Mouse (Mus musculus): ENCODE measurements around the gene Slc7a7. TPM values are rescaled to one million over a fixed set of nuclear protein-coding genes. Genes with fewer than 3 reads are reported as not detected.

The Slc7a7 gene
- total RNA-seq, 4 experiments from 2014 or later, result 3.8 to 6.4 (median 5.1) TPM

DNA sequence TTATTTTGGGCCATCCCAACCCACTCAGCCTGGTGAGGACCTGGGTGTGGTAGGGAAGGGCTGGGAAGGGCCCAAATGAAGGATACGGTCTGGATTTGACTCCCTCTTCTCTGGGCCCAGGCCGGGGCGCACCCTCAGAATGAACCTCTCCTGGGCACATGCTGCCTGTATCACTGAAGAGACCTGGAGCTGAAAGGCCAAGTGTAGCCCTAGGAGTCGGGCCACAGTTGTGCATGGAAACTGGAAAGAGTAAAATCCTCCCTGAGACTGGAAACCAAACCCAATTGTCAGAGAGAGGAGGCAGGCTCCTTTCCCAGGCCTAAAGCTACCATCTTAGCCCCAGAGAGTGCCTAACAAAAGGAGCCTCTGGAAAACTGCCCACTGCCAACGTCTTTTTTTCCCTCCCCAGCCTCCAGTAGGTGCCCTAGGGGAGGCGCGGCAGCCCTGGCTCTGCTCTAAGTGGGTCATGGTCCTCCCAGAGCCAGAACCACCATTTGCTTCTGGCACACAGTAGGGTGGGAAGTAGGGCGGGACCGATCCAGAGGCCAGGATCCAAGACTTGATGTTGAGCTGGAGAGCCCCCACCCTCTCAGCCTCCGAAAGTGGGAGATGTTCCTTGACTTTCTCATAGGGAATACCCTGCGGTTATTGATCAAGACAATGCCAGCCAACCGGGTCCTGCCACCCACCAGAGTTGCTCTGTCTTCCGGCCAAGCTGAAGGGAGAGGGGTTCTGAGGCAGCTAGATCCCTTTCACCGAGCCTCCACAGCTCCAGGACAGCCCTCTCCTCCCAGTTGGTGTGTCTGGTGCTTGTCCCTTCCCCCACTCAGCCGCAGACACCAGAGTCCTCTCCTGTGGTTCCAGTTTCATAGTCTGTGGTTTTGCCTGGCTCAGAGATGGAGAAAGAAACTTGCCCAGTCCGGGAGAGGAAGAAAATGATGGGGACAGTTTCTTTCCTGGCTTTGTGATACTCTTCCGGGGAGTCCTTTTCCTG is 15.6 kb upstream of the Slc7a7 start:
- no peak for DNase-seq (ENCODE audit: low spot score)

GRCm38 (mm10) chr14:54432078-54432836 is 14.7 kb upstream of the Slc7a7 start:
- no peak for DNase-seq (ENCODE audit: low spot score)

GRCm38 (mm10) chr14:54431334-54432077 is 13.9 kb upstream of the Slc7a7 start, which contains the start of gene Mmp14:
Gene Mmp14, plus strand, starts transcription at chr14:54431612.
- peak; percentile 74 for DNase-seq (ENCODE audit: low spot score)

DNA sequence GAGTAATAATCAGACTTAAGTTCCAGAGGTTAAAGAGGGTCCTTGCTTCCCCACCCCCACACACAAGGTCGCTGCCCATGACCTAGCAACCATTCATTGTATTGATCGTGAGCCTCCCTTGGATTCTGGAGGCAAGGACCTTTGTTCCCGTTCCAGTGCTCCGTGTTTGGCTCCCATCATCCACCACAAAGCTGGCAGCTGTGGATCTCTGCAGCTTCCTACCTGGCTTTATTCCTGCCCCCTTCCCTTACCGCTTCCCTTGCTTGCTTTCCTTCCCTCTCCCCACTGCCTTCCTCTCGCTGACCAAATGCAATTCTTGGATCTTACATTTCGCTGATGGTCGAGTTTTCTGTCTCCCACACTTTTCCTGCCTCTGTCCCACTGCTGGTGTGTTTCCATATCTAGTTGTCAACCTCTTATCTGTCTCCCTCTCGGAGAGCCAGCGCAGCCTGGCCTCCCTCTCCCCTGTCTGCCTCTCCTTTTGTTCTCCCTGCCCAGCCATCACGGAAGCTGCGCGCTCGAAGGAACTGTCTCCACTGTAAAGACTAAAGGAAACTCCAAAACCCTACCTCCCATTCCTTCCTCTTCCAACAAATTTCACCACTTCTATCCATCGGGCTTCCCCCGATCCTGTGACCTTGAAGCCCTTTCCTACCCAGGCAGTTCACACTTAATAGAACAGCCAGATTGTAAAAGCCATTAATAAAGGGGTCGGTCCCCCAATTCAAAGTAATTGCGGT is 13.0 kb upstream of the Slc7a7 start:
- DNase-seq (ENCODE audit: low spot score), result no peak

DNA sequence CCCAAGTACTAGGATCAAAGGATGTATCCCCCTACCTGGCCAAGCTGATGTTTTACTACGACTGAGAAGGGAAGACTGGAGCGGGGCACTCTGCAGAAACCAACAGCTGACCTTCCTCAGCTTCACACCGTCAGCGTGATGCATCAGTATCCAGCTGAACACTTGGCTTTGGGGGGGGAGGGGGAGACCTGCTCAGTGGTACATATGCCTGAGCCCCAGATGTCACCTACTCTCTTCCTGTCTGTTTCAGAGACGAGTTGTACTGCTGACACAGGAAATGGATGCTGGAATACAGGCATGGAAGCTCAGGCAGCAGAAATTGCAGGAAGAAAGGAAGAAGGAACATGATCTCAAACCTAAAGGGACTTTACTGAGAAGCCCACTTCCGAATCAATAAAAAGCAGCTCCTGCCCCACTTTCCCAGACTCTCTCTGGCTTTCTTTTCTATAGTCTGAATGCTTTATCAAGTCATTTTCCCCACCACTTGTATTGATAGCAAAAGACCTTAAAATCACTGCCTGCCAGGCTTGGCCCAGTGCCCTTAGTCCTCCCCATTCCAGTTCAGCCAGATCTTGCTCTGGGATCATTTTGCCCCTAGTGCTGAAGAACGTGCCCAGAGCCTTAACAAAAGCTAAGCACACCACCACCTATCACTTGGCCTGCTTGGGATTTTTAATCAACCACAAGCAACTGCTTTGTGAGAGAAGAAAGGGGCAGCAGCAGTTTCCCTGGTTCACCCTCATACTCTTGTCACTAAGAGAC is 11.9 kb upstream of the Slc7a7 start:
- DNase-seq (ENCODE audit: low spot score), result no peak

DNA sequence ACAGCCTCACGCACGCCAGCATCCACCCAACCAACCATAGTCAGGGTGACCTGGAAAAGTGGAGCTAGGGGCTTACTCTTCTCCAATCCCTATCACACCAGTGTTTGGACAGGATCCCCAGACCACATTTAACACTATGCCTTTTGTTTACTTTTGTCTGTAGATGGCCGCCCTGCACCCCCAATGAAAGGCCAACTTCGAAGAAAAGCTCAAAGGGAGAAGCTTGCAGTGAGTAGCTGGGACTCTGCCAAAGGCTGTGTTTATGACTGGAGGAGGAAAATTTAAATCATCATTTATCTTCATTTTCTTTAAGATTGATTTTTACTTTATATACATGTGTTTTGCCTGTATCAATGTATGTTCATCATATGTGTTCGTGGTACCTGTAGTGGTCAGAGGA is 10.8 kb upstream of the Slc7a7 start:
- DNase-seq (ENCODE audit: low spot score), result no peak

- no peak for DNase-seq (ENCODE audit: low spot score)
Measured at GRCm38 (mm10) chr14:54427696-54428095, 10.1 kb upstream of the Slc7a7 start.

- DNase-seq (ENCODE audit: low spot score), result peak; percentile 94
Measured at GRCm38 (mm10) chr14:54426689-54427398, 9.3 kb upstream of the Slc7a7 start, which contains the start of gene Mrpl52. Gene Mrpl52, plus strand, starts transcription at chr14:54426909.

- no peak for DNase-seq (ENCODE audit: low spot score)
Measured at GRCm38 (mm10) chr14:54426003-54426688, 8.6 kb upstream of the Slc7a7 start.

GRCm38 (mm10) chr14:54425540-54425939 is 8.0 kb upstream of the Slc7a7 start:
- no peak for DNase-seq (ENCODE audit: low spot score)

- no peak for DNase-seq (ENCODE audit: low spot score)
Measured at GRCm38 (mm10) chr14:54424634-54425033, 7.1 kb upstream of the Slc7a7 start.

- no peak for DNase-seq (ENCODE audit: low spot score)
Measured at GRCm38 (mm10) chr14:54423406-54423805, 5.8 kb upstream of the Slc7a7 start.

DNA sequence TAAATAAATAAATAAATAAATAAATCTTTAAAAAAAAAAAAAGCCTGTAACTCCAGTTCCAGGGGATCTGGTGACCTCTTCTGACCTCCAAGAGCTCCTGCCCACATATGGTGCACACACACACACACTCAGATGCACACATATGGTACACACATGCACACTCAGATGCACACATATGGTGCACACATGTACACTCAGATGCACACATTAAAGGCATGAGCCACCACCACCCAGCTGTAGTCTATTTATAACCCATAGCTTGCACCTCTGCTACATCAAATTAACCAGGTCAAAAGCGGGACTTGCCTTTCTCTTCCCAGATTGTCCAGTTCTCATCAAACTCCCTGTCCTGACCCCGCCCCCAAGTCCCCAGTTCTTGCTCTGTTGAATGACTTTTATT is 3.4 kb upstream of the Slc7a7 start:
- DNase-seq (ENCODE audit: low spot score), result no peak

DNA sequence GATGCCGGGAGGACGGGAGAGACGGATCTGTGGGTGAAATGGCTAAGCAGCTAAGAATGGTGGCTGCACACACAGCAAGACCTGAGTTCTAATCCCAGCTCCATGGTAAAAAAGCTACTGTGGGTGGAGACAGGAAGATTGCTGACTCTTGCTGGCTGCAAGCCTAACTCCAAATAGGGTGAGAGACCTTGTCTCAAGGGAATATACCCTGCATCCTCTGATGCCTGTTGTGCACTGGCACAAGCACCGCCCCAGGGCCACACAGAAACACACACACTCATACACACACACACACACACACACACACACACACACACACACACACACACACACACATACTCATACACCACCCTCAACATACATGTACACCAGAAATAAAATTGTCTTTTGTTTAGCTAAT is 750 bp downstream of the Slc7a7 start:
- no peak for DNase-seq (ENCODE audit: low spot score)

DNA sequence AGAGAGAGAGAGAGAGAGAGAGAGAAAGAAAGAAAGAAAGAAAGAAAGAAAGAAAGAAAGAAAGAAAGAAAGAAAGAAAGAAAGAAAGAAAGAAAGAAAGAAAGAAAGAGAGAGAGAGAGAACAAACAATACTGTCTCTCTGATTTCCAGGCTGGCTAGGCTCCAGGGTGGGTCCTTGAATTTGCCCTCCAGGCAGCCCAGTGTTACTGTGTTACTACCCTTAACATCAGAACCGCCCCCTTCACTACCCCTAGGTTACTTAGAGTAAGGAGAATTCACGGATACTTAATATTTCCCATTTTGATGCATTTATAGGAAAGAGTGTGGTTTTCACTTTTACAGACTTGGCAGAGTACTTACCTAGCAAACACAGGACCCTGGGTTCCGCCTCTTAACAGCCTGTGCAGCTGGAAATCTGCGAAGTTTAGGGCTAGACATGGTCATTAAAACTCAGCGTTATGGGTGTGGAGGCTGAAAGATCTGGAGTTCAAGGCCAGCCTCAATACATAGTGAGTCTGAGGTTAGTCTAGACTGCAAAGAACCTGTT is 1.3 kb downstream of the Slc7a7 start:
- DNase-seq (ENCODE audit: low spot score), result no peak

DNA sequence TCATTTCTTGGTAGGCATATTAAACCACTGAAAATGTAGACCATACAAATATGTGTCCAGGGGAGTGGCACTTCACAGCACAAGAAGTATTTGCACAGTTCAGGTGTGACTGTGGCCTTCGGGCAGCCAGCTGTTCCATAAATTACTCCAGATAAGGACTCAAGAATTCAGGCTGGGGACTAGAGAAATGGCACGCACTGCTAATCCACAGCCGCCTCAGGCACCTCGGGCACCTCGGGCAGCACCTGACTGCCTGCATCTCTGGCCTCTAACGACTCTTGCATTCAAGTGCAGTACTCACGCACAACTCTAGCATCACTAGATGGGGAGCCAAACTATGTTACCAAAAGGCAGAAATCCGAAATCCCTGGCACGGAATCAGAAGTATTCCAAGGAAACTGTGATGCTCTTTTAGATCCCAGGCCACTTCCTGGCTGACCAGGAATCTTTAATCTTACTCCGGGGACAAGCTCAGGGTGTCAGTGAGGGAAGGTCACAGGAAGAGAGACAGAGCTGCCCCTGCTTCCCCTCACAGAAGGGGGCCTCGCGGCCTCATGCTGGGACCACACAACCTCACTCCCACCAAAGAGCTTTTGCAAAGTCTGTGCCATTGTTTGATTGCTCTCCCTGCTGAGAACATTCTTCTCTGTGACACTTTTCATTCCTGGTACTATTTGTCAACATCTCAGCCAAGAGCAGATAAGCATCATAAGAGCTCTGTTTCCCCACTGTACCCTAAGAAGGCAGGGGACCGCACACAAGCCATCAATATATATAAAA is 2.1 kb downstream of the Slc7a7 start:
- DNase-seq (ENCODE audit: low spot score), result no peak

GRCm38 (mm10) chr14:54413877-54414700 is 3.5 kb downstream of the Slc7a7 start:
- DNase-seq (ENCODE audit: low spot score), result no peak

Data from heart, adult 8-10 months (tissue).